Mouse (Mus musculus) bone marrow macrophage, adult 2 months (primary cell): Measurements from ENCODE around the gene Ddc. TPM values are rescaled to one million over a fixed set of nuclear protein-coding genes. Genes with fewer than 3 reads are reported as not detected.

Source experiments
- H3K27ac ChIP-seq: 2 replicates; pipeline ENCODE4 v1.5.1; 2012; ENCODE audit warnings: low read depth, low read length; ENCODE audit not compliant: insufficient read depth
- H3K4me1 ChIP-seq: 2 replicates; pipeline ENCODE4 v1.6.1; 2012; ENCODE audit warnings: low read length; ENCODE audit not compliant: control insufficient read depth, insufficient read depth
- H3K4me3 ChIP-seq: 2 replicates; pipeline ENCODE4 v1.5.1; 2012; ENCODE audit warnings: mild to moderate bottlenecking, low read length, moderate library complexity; ENCODE audit not compliant: insufficient read depth
- CTCF ChIP-seq: IDR thresholded peaks from 2 replicates; pipeline ENCODE4 v1.5.1; 2012; ENCODE audit warnings: low read depth, mild to moderate bottlenecking, low read length, moderate library complexity
- POLR2A ChIP-seq: IDR thresholded peaks from 2 replicates; pipeline ENCODE4 v1.6.1; 2012; ENCODE audit warnings: mild to moderate bottlenecking, low read depth, low read length, borderline replicate concordance
- polyA plus RNA-seq: library from polyadenylated mRNA; stranded (reverse); fragments of >200 nt; gene quantifications from 2 replicates; pipeline ENCODE4 v1.2.4, GENCODE M21; 2012; ENCODE audit not compliant: missing spikeins, insufficient read depth, insufficient read length

Gene Ddc
- polyA plus RNA-seq, 1 experiment: not detected

DNA sequence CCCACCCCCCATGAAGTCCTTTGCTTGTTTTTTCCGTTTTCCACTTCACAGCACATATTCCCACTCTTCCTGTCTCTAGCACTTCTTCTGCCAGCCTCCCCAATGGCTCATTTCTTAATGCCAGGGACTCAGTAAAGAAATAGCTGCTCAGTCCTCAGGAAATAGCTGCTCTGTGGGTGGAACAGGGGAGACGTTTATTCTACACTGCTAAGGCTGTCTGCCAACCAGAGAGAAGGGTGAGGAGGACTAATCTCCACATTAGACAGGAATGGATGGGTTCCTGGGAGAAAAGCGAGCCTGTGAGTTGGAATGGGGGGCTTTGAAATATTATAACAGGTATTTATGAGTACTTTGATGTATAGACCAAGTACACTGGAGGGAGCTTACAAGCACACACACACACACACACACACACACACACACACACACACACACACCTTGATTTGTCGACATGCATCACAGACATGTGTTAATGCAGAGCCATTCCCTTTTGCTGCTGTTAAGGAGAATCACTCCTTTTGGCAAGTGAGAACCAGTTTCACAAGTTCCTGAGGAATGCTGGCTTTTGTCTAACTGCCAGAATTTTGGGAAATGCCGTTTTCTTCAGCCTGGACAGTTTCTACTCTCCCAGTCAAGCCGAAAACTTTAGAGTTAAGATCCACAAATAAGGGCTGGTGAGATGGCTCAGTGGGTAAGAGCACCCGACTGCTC is 9.9 kb upstream of the Ddc start:
- Histone ChIP-seq H3K27ac (no peak overlapping the region), H3K4me3 (no peak overlapping the region), H3K4me1 (peaks cover 3% of the 10 kb centered on the region)
- no peak for TF ChIP-seq CTCF
- TF ChIP-seq POLR2A: no peak

- Histone ChIP-seq H3K27ac (no peak overlapping the region), H3K4me3 (no peak overlapping the region), H3K4me1 (peaks cover 3% of the 10 kb centered on the region)
- no peak for TF ChIP-seq CTCF
- TF ChIP-seq POLR2A: no peak
Measured at GRCm38 (mm10) chr11:11905518-11905917, 7.6 kb upstream of the Ddc start.

DNA sequence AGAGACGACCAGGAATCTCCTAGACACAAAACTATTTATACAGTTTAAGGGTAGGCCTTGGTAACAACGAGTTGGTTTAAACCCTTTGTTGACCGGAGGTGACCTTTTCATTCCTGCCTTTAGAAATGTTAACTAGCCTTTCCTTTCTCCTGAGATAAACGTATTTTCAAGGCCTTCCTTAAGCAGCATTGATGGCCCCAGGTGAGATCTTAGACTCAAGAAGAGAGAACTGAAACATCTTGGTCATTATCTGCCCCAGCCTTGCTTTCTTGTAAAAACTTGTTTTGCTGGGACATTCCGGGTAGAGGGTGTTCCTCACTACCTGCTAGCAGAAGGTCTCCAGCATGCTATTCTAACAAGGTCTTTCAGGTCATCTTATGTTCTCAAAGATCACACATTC is 7.1 kb upstream of the Ddc start:
- H3K4me1 ChIP-seq: peaks cover 3% of the 10 kb centered on the region
- no peak for TF ChIP-seq CTCF
- H3K4me3 ChIP-seq: no peak overlapping the region
- H3K27ac ChIP-seq: no peak overlapping the region

DNA sequence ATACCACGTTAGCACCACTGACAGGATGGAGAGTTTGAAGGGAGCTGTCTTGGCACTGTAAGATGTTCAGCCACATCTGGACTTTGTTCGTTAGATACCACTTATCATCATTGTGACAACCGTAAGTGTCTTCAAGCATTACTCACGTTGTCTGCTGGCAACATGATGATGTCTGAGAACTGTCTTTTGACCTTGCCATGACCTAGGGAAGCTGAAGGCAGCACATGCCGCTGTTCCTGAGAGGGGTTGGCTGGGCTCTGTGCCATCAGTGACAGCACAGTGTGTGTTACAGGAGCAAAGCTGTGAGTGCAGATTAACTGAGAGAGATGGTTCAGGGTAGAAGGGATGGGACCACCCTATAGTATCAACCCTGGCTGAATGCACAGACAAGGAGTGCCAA is 3.6 kb upstream of the Ddc start:
- peaks cover 3% of the 10 kb centered on the region for H3K4me1 ChIP-seq
- no peak for TF ChIP-seq POLR2A
- TF ChIP-seq CTCF: no peak
- no peak overlapping the region for H3K4me3 ChIP-seq
- H3K27ac ChIP-seq: no peak overlapping the region

DNA sequence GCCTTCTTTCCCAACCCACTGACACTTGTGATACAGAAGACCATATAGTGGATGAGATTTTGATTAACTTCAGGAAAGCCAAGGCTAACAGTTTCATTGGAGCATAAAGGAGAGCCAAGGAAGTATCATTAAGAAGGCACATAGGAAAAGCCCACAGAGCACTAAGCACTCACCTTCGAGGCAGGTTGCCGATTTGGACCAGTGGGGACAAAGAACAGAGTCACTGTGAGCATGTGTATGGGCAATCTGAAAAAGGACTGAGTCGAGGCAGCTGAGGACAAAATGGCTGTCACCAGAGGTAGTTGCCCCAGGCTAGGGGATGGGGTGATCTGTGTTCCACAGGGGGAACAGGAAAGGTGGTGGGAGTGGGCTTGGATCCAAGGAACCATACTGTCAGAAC is 552 bp upstream of the Ddc start:
- no peak for TF ChIP-seq POLR2A
- TF ChIP-seq CTCF: no peak
- H3K27ac ChIP-seq: no peak overlapping the region
- H3K4me1 ChIP-seq: peaks cover 3% of the 10 kb centered on the region
- no peak overlapping the region for H3K4me3 ChIP-seq

GRCm38 (mm10) chr11:11895479-11895878 is 2.5 kb downstream of the Ddc start:
- H3K4me1 ChIP-seq: no peaks in the 10 kb centered on the region
- no peak overlapping the region for H3K27ac ChIP-seq
- TF ChIP-seq CTCF: no peak
- no peak for TF ChIP-seq POLR2A
- no peak overlapping the region for H3K4me3 ChIP-seq

GRCm38 (mm10) chr11:11893769-11894168 is 4.2 kb downstream of the Ddc start:
- peaks cover 4% of the 10 kb centered on the region; the same call in 1 of the 2 replicates for H3K4me1 ChIP-seq

GRCm38 (mm10) chr11:11892993-11893602 is 4.8 kb downstream of the Ddc start:
- TF ChIP-seq CTCF: no peak
- no peak for TF ChIP-seq POLR2A
- Histone ChIP-seq H3K4me1 (peaks cover 8% of the 10 kb centered on the region), H3K4me3 (no peak overlapping the region), H3K27ac (no peak overlapping the region)

More at GRCm38 (mm10) chr11:11893769-11894168, 4.2 kb downstream of the Ddc start:
- no peak overlapping the region for H3K27ac ChIP-seq
- H3K4me3 ChIP-seq: no peak overlapping the region
- TF ChIP-seq CTCF (no peak), POLR2A (no peak)

DNA sequence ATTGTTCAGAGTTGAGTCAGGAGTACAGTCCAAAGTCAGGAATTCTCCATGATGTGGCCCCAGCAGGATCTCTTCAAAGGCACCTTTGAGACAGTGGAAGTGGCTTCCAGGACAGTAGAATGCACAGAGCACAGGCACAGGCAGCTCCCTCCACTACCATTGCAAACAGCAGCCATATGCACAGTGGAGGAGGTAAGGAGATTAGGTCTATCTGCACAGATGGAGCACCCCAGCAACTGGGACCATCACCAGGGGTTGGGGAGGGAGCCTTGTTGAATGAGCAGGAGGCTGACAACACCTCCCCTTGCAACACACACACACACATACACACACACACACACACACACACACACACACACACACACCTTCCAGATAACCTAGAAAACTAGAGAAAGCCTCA is 6.1 kb downstream of the Ddc start:
- Histone ChIP-seq H3K4me3 (no peak overlapping the region), H3K4me1 (peaks cover 15% of the 10 kb centered on the region), H3K27ac (no peak overlapping the region)
- TF ChIP-seq POLR2A (no peak), CTCF (no peak)

DNA sequence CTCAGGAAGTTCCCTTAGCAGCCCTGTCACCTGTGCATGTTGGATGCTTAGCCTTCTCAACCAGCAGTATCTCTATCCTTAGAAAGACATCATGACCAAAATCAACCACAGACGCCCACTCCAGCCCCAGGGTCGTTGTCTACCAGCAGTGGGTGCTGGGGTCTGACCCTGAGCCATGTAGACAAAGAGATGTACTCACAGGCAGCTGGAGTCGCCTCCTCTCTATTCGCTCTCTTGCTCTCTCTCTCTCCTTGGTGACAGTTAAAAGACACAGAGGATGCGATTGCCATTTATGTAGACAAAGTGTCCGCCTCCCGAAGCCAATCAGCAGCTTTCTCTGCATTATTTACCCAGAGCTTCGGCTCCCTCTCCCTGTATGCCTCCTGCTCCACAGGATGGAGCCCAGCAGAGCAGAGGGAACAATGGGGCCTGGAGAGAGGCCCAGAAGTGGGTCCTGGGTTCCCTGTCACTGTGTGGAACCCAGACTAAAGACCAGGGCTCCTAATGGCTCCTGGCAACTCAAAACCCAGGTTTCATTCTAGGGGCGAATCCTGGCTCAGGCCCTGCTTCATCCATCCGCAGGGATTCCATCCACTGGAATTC is 7.7 kb downstream of the Ddc start:
- no peak for TF ChIP-seq POLR2A
- no peak for TF ChIP-seq CTCF
- Histone ChIP-seq H3K27ac (no peak overlapping the region), H3K4me3 (no peak overlapping the region), H3K4me1 (peaks cover 25% of the 10 kb centered on the region)
